Mouse (Mus musculus) embryonic facial prominence, embryonic 11.5 days (tissue): ENCODE measurements around the gene Slc12a9. TPM values are rescaled to one million over a fixed set of nuclear protein-coding genes. Genes with fewer than 3 reads are reported as not detected.
A peak's percentile ranks its signal among the peaks of the same experiment; 100 is the strongest.

Source experiments
- ATAC-seq: fragments of 200-750 bp; cut with Nextera tagmentation; replicated peaks from 2 replicates; pipeline ENCODE4 v1.8.0; 2017; ENCODE audit warnings: low read depth; ENCODE audit not compliant: insufficient number of reproducible peaks, low FRiP score, low TSS enrichment
- DNase-seq: peaks from one replicate; pipeline ENCODE4 v3.0.0-alpha.2; 2015; ENCODE audit warnings: low spot score
- H3K27ac ChIP-seq: fragments of 300-500 bp; sonication (generic); replicated peaks from 2 replicates; pipeline ENCODE4 v1.5.1; 2014; ENCODE audit warnings: mild to moderate bottlenecking, low read depth, low read length, control low read depth
- H3K27me3 ChIP-seq: fragments of 300-500 bp; sonication (generic); 2 replicates; pipeline ENCODE4 v1.6.1; 2014; ENCODE audit warnings: mild to moderate bottlenecking, low read length, moderate library complexity, mixed read lengths; ENCODE audit not compliant: control insufficient read depth, insufficient read depth
- H3K36me3 ChIP-seq: fragments of 300-500 bp; sonication (generic); replicated peaks from 2 replicates; pipeline ENCODE4 v1.6.1; 2014; ENCODE audit warnings: low read depth, mild to moderate bottlenecking, low read length, moderate library complexity, mixed read lengths; ENCODE audit not compliant: control insufficient read depth, insufficient read depth
- H3K4me1 ChIP-seq: fragments of 300-500 bp; sonication (generic); 2 replicates; pipeline ENCODE4 v1.6.1; 2014; ENCODE audit warnings: low read length, mixed read lengths; ENCODE audit not compliant: control insufficient read depth, insufficient read depth
- H3K4me2 ChIP-seq: fragments of 300-500 bp; sonication (generic); 2 replicates; pipeline ENCODE4 v1.6.1; 2014; ENCODE audit warnings: low read depth, mild to moderate bottlenecking, control low read depth, low read length, moderate library complexity
- H3K4me3 ChIP-seq: fragments of 300-500 bp; sonication (generic); 2 replicates; pipeline ENCODE4 v1.5.1; 2014; ENCODE audit warnings: low read depth, low read length, control low read depth
- H3K9ac ChIP-seq: fragments of 300-500 bp; sonication (generic); replicated peaks from 2 replicates; pipeline ENCODE4 v1.6.1; 2014; ENCODE audit warnings: mild to moderate bottlenecking, control low read depth, low read length
- H3K9me3 ChIP-seq: fragments of 300-500 bp; sonication (generic); replicated peaks from 2 replicates; pipeline ENCODE4 v1.6.1; 2016; ENCODE audit warnings: mild to moderate bottlenecking, low read length, inconsistent platforms, mixed read lengths; ENCODE audit not compliant: control insufficient read depth
- WGBS: fragments of 180-500 bp; shearing (Covaris S2); extraction: QIAGEN DNeasy Blood & Tissue Kit; methylation state at CpG from one replicate; pipeline ENCODE4 v1.1.7; 2014; 5-methylcytosine and 5-hydroxymethylcytosine counted together
- polyA plus RNA-seq: library from polyadenylated mRNA; unstranded; fragments of >200 nt; fragmentation: Nextera tagmentation; extraction: Ambion mirVana; gene quantifications from 2 replicates; pipeline ENCODE4 v1.2.1, GENCODE M21; 2014

Slc12a9 gene
- polyA plus RNA-seq, 1 experiment from 2014 or later, result 3.0 TPM

- DNase-seq (no peak), ATAC-seq (no peak)
- Histone ChIP-seq H3K36me3 (peaks cover 24% of the 10 kb centered on the region), H3K4me3 (no peak overlapping the region), H3K9ac (no peak overlapping the region), H3K9me3 (no peaks in the 10 kb centered on the region), H3K27ac (no peak overlapping the region), H3K4me1 (no peaks in the 10 kb centered on the region; the same call in 1 of the 2 replicates), H3K4me2 (no peak overlapping the region), H3K27me3 (no peaks in the 10 kb centered on the region)
- WGBS, result 85% methylated on average over 12 of the region's 12 CpGs
Observed at GRCm38 (mm10) chr5:137373371-137373950, 40.1 kb upstream of the Slc12a9 start.

GRCm38 (mm10) chr5:137369665-137370064 is 36.3 kb upstream of the Slc12a9 start:
- ATAC-seq, result no peak
- H3K27me3 ChIP-seq, result no peaks in the 10 kb centered on the region
- H3K27ac ChIP-seq, result no peak overlapping the region
- no peak for DNase-seq
- H3K4me2 ChIP-seq, result no peak overlapping the region
- H3K4me3 ChIP-seq, result no peak overlapping the region
- no peak overlapping the region for H3K9ac ChIP-seq
- 93% methylated on average over 10 of the region's 11 CpGs for WGBS
- H3K36me3 ChIP-seq, result peaks cover 46% of the 10 kb centered on the region
- H3K9me3 ChIP-seq, result no peaks in the 10 kb centered on the region
- H3K4me1 ChIP-seq, result no peaks in the 10 kb centered on the region

GRCm38 (mm10) chr5:137358382-137358781 is 25.0 kb upstream of the Slc12a9 start:
- DNase-seq (no peak), ATAC-seq (no peak)
- Histone ChIP-seq H3K4me1 (no peaks in the 10 kb centered on the region), H3K27ac (no peak overlapping the region), H3K27me3 (no peaks in the 10 kb centered on the region), H3K4me2 (no peak overlapping the region), H3K9me3 (no peaks in the 10 kb centered on the region), H3K36me3 (peaks cover 48% of the 10 kb centered on the region), H3K4me3 (no peak overlapping the region), H3K9ac (no peak overlapping the region)
- 38% methylated on average over 7 of the region's 7 CpGs for WGBS

GRCm38 (mm10) chr5:137354091-137354490 is 20.7 kb upstream of the Slc12a9 start:
- Histone ChIP-seq H3K4me1 (0 out of 2 replicates have a peak, but pooled peaks cover 4% of the 10 kb centered on the region), H3K9ac (no peak overlapping the region; the same call in 1 of the 2 replicates), H3K36me3 (peaks cover 20% of the 10 kb centered on the region), H3K27me3 (no peaks in the 10 kb centered on the region), H3K27ac (no peak overlapping the region), H3K4me2 (no peak overlapping the region), H3K9me3 (no peaks in the 10 kb centered on the region), H3K4me3 (no peak overlapping the region)
- WGBS, result 85% methylated on average over 17 of the region's 17 CpGs
- DNase-seq (no peak), ATAC-seq (no peak)

- ATAC-seq (no peak), DNase-seq (peak; percentile 53)
- H3K9me3 ChIP-seq, result no peaks in the 10 kb centered on the region
- 0 out of 2 replicates have a peak, but pooled peaks cover 6% of the 10 kb centered on the region for H3K4me1 ChIP-seq
- H3K4me3 ChIP-seq, result peak overlapping the region; percentile 93
- H3K27ac ChIP-seq, result peak overlapping the region; percentile 95
- peaks cover 17% of the 10 kb centered on the region for H3K36me3 ChIP-seq
- H3K4me2 ChIP-seq, result peak overlapping the region; percentile 81
- peak overlapping the region; percentile 97 for H3K9ac ChIP-seq
- H3K27me3 ChIP-seq, result no peaks in the 10 kb centered on the region
- WGBS, result 11% methylated on average over 16 of the region's 16 CpGs
Observed at GRCm38 (mm10) chr5:137352011-137352975, 18.9 kb upstream of the Slc12a9 start.

- Histone ChIP-seq H3K36me3 (peaks cover 13% of the 10 kb centered on the region), H3K4me1 (0 out of 2 replicates have a peak, but pooled peaks cover 6% of the 10 kb centered on the region), H3K27me3 (no peaks in the 10 kb centered on the region), H3K4me3 (peak overlapping the region; percentile 93), H3K9me3 (no peaks in the 10 kb centered on the region), H3K4me2 (peak overlapping the region; percentile 81), H3K9ac (peak overlapping the region; percentile 97), H3K27ac (peak overlapping the region; percentile 95)
- DNase-seq (peak; percentile 20), ATAC-seq (no peak)
- 7% methylated on average over 4 of the region's 4 CpGs for WGBS
Observed at GRCm38 (mm10) chr5:137351394-137351793, 18.0 kb upstream of the Slc12a9 start.

- peak overlapping the region; percentile 95 for H3K27ac ChIP-seq
- WGBS, result 1% methylated on average over 8 of the region's 8 CpGs
Observed at GRCm38 (mm10) chr5:137351058-137351380, 17.6 kb upstream of the Slc12a9 start.

More at GRCm38 (mm10) chr5:137351058-137351380, 17.6 kb upstream of the Slc12a9 start:
- peaks cover 10% of the 10 kb centered on the region for H3K36me3 ChIP-seq
- DNase-seq (peak; percentile 69), ATAC-seq (no peak)
- H3K4me1 ChIP-seq, result 0 out of 2 replicates have a peak, but pooled peaks cover 6% of the 10 kb centered on the region
- H3K9ac ChIP-seq, result peak overlapping the region; percentile 97
- no peaks in the 10 kb centered on the region for H3K9me3 ChIP-seq
- H3K4me2 ChIP-seq, result peak overlapping the region; percentile 81
- no peaks in the 10 kb centered on the region for H3K27me3 ChIP-seq
- peak overlapping the region; percentile 93 for H3K4me3 ChIP-seq
